Mouse (Mus musculus) testis, adult 2 months (tissue): Measurements from ENCODE around the gene Frmd5. TPM values are rescaled to one million over a fixed set of nuclear protein-coding genes. Genes with fewer than 3 reads are reported as not detected.
A peak's percentile ranks its signal among the peaks of the same experiment; 100 is the strongest.

Source experiments
- H3K27ac ChIP-seq: fragments of 200-500 bp; 2 replicates; pipeline ENCODE4 v1.5.1; 2012; ENCODE audit warnings: low read depth, low read length; ENCODE audit not compliant: control insufficient read depth, insufficient read depth
- H3K27me3 ChIP-seq: fragments of 200-500 bp; 2 replicates; pipeline ENCODE4 v1.6.1; 2012; ENCODE audit warnings: mild to moderate bottlenecking, low read length, moderate library complexity; ENCODE audit not compliant: control insufficient read depth, insufficient read depth
- H3K36me3 ChIP-seq: fragments of 200-500 bp; 2 replicates; pipeline ENCODE4 v1.6.1; 2012; ENCODE audit warnings: mild to moderate bottlenecking, low read length; ENCODE audit not compliant: control insufficient read depth, insufficient read depth
- H3K4me1 ChIP-seq: fragments of 200-500 bp; 2 replicates; pipeline ENCODE4 v1.6.1; 2012; ENCODE audit warnings: low read length; ENCODE audit not compliant: control insufficient read depth, insufficient read depth
- H3K4me3 ChIP-seq: fragments of 200-500 bp; 2 replicates; pipeline ENCODE4 v1.5.1; 2012; ENCODE audit warnings: low read depth, mild to moderate bottlenecking, low read length, moderate library complexity, mixed read lengths; ENCODE audit not compliant: control insufficient read depth
- CTCF ChIP-seq: fragments of 200-500 bp; IDR thresholded peaks from 2 replicates; pipeline ENCODE4 v1.5.1; 2012; ENCODE audit warnings: low read depth, mild to moderate bottlenecking, inconsistent platforms, low read length, moderate library complexity; ENCODE audit not compliant: control insufficient read depth, insufficient read depth, insufficient replicate concordance
- POLR2A ChIP-seq: fragments of 200-500 bp; IDR thresholded peaks from 2 replicates; pipeline ENCODE4 v1.6.1; 2012; ENCODE audit warnings: low read depth, mild to moderate bottlenecking, inconsistent platforms, low read length, moderate library complexity; ENCODE audit not compliant: control insufficient read depth
- polyA plus RNA-seq: library from polyadenylated mRNA; depleted of rRNA; stranded (reverse); fragments of >200 nt; gene quantifications from 2 replicates; pipeline ENCODE4 v1.2.3, GENCODE M21; 2012

The Frmd5 gene
- polyA plus RNA-seq, 1 experiment = 1.6 TPM

DNA sequence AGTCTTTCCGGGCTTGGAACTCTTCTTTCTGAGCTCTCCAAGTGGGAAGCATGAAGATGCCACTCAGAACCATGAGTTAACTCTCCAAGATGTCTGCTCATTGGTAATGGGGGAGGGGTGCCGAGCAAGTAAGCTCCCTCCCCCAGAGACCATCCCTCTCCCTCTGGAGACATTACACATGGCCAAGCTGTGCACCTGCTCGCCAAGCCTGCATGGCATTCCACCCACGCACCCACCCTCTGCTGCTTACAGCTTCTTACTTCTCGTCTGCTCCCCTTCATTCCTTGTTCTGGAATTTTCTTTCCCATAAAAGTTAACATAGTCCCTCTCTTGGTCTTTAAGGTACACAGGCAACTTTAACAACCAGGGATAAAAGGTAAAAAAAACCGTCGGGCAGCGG lies 123.3 kb downstream of the Frmd5 start:
- Histone ChIP-seq H3K4me3 (no peak overlapping the region), H3K36me3 (no peaks in the 10 kb centered on the region), H3K27ac (no peak overlapping the region), H3K4me1 (peaks cover 4% of the 10 kb centered on the region), H3K27me3 (no peaks in the 10 kb centered on the region)
- TF ChIP-seq POLR2A (no peak), CTCF (no peak)

DNA sequence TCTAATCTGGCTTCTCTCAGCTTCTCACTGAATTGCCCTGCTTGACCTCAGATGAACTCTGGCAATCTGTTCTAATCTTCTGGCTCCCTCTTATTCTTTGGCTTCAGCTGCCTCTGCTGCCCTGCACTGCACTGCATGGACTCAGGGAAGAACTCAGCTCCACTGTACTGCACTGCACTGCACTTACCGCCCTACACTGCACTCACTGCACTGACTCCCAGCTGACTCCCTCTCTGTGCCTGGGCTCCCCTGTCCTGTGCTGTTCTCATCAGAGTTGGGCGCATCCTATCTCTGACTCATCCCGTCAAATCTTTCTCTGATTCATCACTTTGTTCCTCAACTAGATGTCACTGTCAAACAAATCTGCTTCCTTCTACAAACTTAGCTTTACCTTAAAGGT lies 124.5 kb downstream of the Frmd5 start:
- TF ChIP-seq POLR2A (no peak), CTCF (no peak)
- Histone ChIP-seq H3K4me1 (peaks cover 3% of the 10 kb centered on the region), H3K4me3 (no peak overlapping the region), H3K27me3 (no peaks in the 10 kb centered on the region), H3K27ac (no peak overlapping the region), H3K36me3 (no peaks in the 10 kb centered on the region)

DNA sequence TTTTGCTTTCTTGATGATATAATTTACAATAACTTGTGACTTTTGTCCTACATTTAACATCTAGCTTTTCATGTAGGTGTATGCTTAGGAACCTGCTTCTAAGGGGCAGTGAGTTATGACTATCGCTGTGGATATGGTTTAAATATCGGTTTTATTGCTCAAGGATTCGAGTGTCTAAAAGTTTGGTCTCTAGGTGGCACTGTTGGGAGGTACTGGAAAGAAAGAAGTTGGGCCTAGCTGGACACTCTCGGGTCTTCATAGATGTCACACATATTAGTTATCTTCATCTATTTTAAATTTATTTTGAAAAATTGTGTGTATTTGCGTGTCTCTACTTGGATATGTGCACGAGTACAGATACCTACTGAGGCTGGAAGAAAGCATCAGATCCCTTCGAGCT lies 127.2 kb downstream of the Frmd5 start:
- TF ChIP-seq CTCF (no peak), POLR2A (no peak)
- no peak overlapping the region for H3K4me3 ChIP-seq
- H3K36me3 ChIP-seq = no peaks in the 10 kb centered on the region
- no peaks in the 10 kb centered on the region for H3K4me1 ChIP-seq
- no peak overlapping the region for H3K27ac ChIP-seq
- no peaks in the 10 kb centered on the region for H3K27me3 ChIP-seq

DNA sequence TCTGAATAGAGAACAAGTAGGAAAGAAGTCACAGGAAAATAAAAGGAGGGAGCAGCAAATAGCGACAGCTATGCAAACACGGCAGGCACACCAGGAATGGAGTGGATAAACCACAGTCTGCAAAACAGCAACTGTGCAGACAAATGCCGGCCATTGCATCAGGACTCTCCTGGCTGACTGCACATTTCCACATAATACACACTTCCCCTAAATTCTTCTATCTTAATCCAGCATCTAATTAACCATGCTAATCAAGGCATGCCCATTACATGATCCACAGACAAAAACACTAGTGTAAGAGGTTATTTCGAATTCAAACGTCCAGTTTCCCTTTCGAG lies 129.3 kb downstream of the Frmd5 start:
- no peak for TF ChIP-seq POLR2A
- no peak for TF ChIP-seq CTCF
- no peak overlapping the region for H3K27ac ChIP-seq
- H3K4me3 ChIP-seq = no peak overlapping the region
- no peaks in the 10 kb centered on the region for H3K27me3 ChIP-seq
- no peaks in the 10 kb centered on the region for H3K4me1 ChIP-seq
- no peaks in the 10 kb centered on the region for H3K36me3 ChIP-seq

DNA sequence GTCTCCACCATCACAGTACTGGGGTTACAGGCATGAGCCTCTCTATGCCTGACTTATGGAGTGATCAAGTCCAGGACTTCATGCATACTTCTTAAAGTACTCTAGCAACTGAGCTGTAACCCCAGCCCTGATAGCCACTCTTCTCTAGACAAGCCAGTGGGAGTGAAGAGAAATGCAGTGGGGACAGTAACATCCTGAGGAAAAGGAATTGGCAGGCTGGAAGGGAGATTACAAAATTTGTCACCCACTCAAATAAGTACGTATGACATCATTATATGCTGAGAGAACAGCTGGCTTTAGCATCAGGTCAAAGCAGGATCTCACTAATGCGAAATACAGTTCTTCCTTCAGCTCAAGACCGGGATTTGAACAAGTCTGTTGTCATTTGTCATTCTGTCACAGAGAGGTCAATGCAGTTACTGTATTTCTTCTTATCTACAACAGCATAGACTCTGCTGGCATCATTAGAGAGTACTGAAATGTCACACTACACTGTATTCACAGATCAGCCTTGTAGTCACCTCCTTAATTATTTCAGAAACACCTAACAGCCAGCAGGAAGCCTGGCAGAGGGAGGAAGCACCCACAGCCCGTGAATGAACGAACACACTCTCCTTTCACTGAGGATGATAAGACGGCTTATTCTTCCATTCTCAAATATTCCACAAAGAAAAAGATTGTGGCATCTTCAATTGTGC lies 129.8 kb downstream of the Frmd5 start:
- Histone ChIP-seq H3K27me3 (no peaks in the 10 kb centered on the region), H3K4me3 (peak overlapping the region; percentile 13; the same call in 1 of the 2 replicates), H3K36me3 (no peaks in the 10 kb centered on the region), H3K27ac (no peak overlapping the region), H3K4me1 (no peaks in the 10 kb centered on the region)
- TF ChIP-seq POLR2A (no peak), CTCF (no peak)

DNA sequence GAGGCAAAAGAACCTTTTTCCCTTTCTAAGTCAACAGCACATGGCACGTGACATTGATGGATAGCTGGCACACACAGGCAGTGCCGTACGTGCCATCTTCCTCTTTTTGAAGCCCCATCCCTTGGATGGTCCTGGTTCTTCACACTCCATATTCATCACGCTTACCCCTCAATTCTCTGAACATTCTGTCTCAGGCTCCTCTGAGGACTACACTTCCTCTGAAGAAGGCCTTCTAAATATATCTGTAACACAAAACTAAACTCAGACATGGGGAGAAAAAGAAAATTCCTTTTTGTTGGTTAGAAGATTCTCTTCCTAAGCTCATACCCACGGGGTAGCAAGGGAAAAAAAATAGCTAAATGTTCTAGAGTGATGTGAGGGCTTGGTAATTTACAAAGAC lies 131.0 kb downstream of the Frmd5 start:
- Histone ChIP-seq H3K27ac (no peak overlapping the region), H3K27me3 (no peaks in the 10 kb centered on the region), H3K4me3 (no peak overlapping the region), H3K4me1 (no peaks in the 10 kb centered on the region), H3K36me3 (no peaks in the 10 kb centered on the region)
- TF ChIP-seq POLR2A (no peak), CTCF (no peak)

DNA sequence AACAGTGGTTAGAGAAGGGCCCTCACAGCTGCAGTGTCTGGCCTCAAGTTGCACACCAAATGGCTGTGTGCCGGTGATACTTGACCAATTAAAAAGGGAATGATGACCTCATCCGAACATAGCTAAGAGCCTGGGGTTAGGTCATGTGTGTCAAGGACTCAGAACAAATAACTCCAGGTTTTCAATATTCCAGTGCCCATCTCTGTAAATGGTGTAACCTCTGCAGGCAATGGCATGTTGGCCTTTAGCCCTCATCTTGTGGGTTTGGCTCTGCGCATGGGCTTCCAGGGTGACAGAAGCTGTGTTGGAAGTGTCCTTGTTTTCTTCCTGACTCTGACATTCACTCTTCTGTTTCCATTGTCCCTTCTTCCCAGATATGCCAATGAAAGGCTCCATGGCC lies 131.8 kb downstream of the Frmd5 start:
- TF ChIP-seq CTCF (no peak), POLR2A (no peak)
- Histone ChIP-seq H3K4me3 (no peak overlapping the region), H3K4me1 (no peaks in the 10 kb centered on the region), H3K27me3 (no peaks in the 10 kb centered on the region), H3K27ac (no peak overlapping the region), H3K36me3 (no peaks in the 10 kb centered on the region)
